Mouse (Mus musculus) testis, adult 2 months (tissue): ENCODE data around the gene Draxin. TPM values are rescaled to one million over a fixed set of nuclear protein-coding genes. Genes with fewer than 3 reads are reported as not detected.
A peak's percentile ranks its signal among the peaks of the same experiment; 100 is the strongest.

ENCODE experiments used
- H3K27ac ChIP-seq: fragments of 200-500 bp; 2 replicates; pipeline ENCODE4 v1.5.1; 2012; ENCODE audit warnings: low read depth, low read length; ENCODE audit not compliant: control insufficient read depth, insufficient read depth
- H3K27me3 ChIP-seq: fragments of 200-500 bp; 2 replicates; pipeline ENCODE4 v1.6.1; 2012; ENCODE audit warnings: mild to moderate bottlenecking, low read length, moderate library complexity; ENCODE audit not compliant: control insufficient read depth, insufficient read depth
- H3K36me3 ChIP-seq: fragments of 200-500 bp; 2 replicates; pipeline ENCODE4 v1.6.1; 2012; ENCODE audit warnings: mild to moderate bottlenecking, low read length; ENCODE audit not compliant: control insufficient read depth, insufficient read depth
- H3K4me1 ChIP-seq: fragments of 200-500 bp; 2 replicates; pipeline ENCODE4 v1.6.1; 2012; ENCODE audit warnings: low read length; ENCODE audit not compliant: control insufficient read depth, insufficient read depth
- H3K4me3 ChIP-seq: fragments of 200-500 bp; 2 replicates; pipeline ENCODE4 v1.5.1; 2012; ENCODE audit warnings: low read depth, mild to moderate bottlenecking, low read length, moderate library complexity, mixed read lengths; ENCODE audit not compliant: control insufficient read depth
- CTCF ChIP-seq: fragments of 200-500 bp; IDR thresholded peaks from 2 replicates; pipeline ENCODE4 v1.5.1; 2012; ENCODE audit warnings: low read depth, mild to moderate bottlenecking, inconsistent platforms, low read length, moderate library complexity; ENCODE audit not compliant: control insufficient read depth, insufficient read depth, insufficient replicate concordance
- POLR2A ChIP-seq: fragments of 200-500 bp; IDR thresholded peaks from 2 replicates; pipeline ENCODE4 v1.6.1; 2012; ENCODE audit warnings: low read depth, mild to moderate bottlenecking, inconsistent platforms, low read length, moderate library complexity; ENCODE audit not compliant: control insufficient read depth
- polyA plus RNA-seq: library from polyadenylated mRNA; depleted of rRNA; stranded (reverse); fragments of >200 nt; gene quantifications from 2 replicates; pipeline ENCODE4 v1.2.3, GENCODE M21; 2012

Draxin gene
- polyA plus RNA-seq, 1 experiment = 0.32 TPM

- no peaks in the 10 kb centered on the region for H3K27me3 ChIP-seq
- TF ChIP-seq CTCF = no peak
- no peak for TF ChIP-seq POLR2A
- peaks cover 16% of the 10 kb centered on the region; the same call in 1 of the 2 replicates for H3K4me1 ChIP-seq
- H3K36me3 ChIP-seq = no peaks in the 10 kb centered on the region; the same call in 1 of the 2 replicates
- no peak overlapping the region for H3K27ac ChIP-seq
- H3K4me3 ChIP-seq = no peak overlapping the region
Observed at GRCm38 (mm10) chr4:148069602-148070218, 60.8 kb downstream of the Draxin start.

GRCm38 (mm10) chr4:148067346-148067745 lies 63.2 kb downstream of the Draxin start:
- Histone ChIP-seq H3K27ac (no peak overlapping the region), H3K4me1 (peaks cover 15% of the 10 kb centered on the region; the same call in 1 of the 2 replicates), H3K36me3 (no peaks in the 10 kb centered on the region; the same call in 1 of the 2 replicates), H3K27me3 (no peaks in the 10 kb centered on the region), H3K4me3 (no peak overlapping the region)
- no peak for TF ChIP-seq CTCF
- no peak for TF ChIP-seq POLR2A

GRCm38 (mm10) chr4:148066401-148066744 lies 64.1 kb downstream of the Draxin start:
- Histone ChIP-seq H3K4me3 (no peak overlapping the region), H3K27me3 (no peaks in the 10 kb centered on the region), H3K4me1 (peaks cover 14% of the 10 kb centered on the region; the same call in 1 of the 2 replicates), H3K27ac (peak overlapping the region; percentile 68), H3K36me3 (no peaks in the 10 kb centered on the region; the same call in 1 of the 2 replicates)
- TF ChIP-seq POLR2A (no peak), CTCF (no peak)

- peak overlapping the region; percentile 68; the same call in 1 of the 2 replicates for H3K27ac ChIP-seq
- TF ChIP-seq CTCF = no peak
- no peak for TF ChIP-seq POLR2A
- peaks cover 13% of the 10 kb centered on the region; the same call in 1 of the 2 replicates for H3K4me1 ChIP-seq
- no peaks in the 10 kb centered on the region for H3K27me3 ChIP-seq
- no peaks in the 10 kb centered on the region; the same call in 1 of the 2 replicates for H3K36me3 ChIP-seq
- no peak overlapping the region for H3K4me3 ChIP-seq
Observed at GRCm38 (mm10) chr4:148065702-148066400, 64.6 kb downstream of the Draxin start.

GRCm38 (mm10) chr4:148061086-148061480 lies 69.4 kb downstream of the Draxin start:
- H3K27me3 ChIP-seq = no peaks in the 10 kb centered on the region
- no peaks in the 10 kb centered on the region; the same call in 1 of the 2 replicates for H3K36me3 ChIP-seq
- no peak for TF ChIP-seq CTCF
- TF ChIP-seq POLR2A = no peak
- H3K4me3 ChIP-seq = no peak overlapping the region
- H3K4me1 ChIP-seq = peaks cover 6% of the 10 kb centered on the region; the same call in 1 of the 2 replicates
- no peak overlapping the region for H3K27ac ChIP-seq

- Histone ChIP-seq H3K4me1 (peaks cover 5% of the 10 kb centered on the region; the same call in 1 of the 2 replicates), H3K27ac (no peak overlapping the region), H3K27me3 (no peaks in the 10 kb centered on the region), H3K4me3 (no peak overlapping the region), H3K36me3 (no peaks in the 10 kb centered on the region; the same call in none of the 2 replicates)
- TF ChIP-seq POLR2A (no peak), CTCF (peak; percentile 64; the same call in 1 of the 2 replicates)
Observed at GRCm38 (mm10) chr4:148060120-148061085, 70.1 kb downstream of the Draxin start.
